Mouse (Mus musculus) mouse embryonic stem cell (cell line): ENCODE measurements around the gene Higd1c.
"Not testable (repeated sequence)": the region's sequence is repeated elsewhere in the genome, so short reads cannot be mapped to it uniquely, and the experiment has no call there.

Experiments used
- in situ Hi-C, 2 experiments: fragments of 300-500 bp; cut with MboI; formaldehyde crosslinking; loops; 1 replicate in 1 of 2; 3 replicates in 1 of 2; pipeline ENCODE4 v1.14.3; 2019 to 2020; ENCODE audit warnings: low sequenced_read_pairs in 2 of 2, low pct_unique_long_range_greater_than_20kb in 1 of 2, mixed read lengths in 1 of 2; ENCODE audit not compliant: unreplicated experiment in 1 of 2

Higd1c gene

DNA sequence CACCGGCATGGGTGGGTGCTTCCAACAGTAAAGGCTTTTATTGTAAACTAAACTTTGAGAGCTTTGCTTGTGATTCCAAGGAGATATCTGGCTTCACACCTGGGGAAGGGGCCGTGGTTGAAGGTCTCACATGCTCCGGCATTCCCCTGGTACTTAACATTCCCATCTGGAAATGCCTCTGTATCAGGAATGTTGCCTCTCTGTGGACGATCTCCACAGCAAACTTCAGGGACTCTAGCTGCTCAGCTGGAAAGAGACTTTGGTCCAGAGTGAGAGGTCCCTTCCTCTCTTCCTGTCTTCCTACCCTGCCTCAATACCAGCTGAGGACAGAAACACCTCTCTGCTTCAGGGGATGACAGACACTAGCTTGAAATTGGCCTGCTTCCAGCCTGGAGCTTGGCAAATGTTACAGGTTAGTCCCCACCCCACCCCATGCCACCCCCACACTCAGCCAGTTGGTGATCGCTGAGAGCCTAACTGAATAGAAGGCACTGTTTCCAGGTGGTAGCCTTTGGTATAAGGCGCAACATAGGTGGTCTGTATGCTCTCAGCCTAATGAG lies 12.8 kb upstream of the Higd1c start:
- in situ Hi-C loops = no loop called here

DNA sequence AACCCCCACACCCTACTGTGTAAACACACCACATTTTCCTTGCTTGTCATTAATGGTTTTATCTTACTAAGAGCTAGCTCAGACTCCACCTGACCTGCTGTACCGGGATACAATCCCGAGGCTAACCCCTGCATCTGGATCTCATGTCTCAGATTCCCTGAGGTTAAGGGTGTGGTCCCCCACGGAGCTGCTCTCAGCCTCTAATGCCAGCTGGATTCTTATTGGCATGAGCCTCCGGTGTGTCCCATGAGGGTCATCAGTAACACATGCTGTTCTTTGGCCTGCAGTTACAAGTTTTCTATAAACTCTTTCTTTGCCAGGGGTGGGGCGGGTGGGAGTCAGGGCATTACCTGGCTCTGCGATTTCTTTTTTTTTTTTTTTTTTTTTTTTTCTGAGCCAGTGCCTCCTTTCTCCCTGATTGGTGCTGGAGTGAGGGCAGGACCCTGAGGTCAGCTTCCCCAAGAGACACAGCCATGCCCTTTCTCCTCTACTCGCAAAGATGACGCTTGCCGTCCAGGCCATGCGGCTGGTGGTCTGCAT lies 11.6 kb upstream of the Higd1c start, which contains the start of the genes Methig1 and Mettl7a2:
Gene Methig1 (plus strand): TSS at position 439 of the 540 bp plus-strand sequence.
Gene Mettl7a2 (plus strand): TSS at position 490 of the 540 bp plus-strand sequence.
- in situ Hi-C loops = no loop called here

DNA sequence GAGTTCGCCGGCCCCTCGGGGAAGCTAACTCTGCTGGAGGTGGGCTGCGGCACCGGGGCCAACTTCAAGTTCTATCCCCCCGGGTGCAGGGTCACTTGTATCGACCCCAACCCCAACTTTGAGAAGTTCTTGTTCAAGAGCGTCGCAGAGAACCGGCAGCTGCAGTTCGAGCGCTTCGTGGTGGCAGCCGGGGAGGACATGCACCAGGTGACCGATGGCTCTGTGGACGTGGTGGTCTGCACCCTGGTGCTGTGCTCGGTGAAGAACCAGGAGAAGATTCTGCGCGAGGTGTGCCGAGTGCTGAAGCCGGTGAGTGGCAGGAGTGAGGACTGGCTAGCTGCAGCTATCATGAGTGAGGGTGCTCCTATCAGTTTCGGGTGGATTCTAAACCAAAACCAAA lies 10.9 kb upstream of the Higd1c start:
- in situ Hi-C loops = not testable (repeated sequence)

DNA sequence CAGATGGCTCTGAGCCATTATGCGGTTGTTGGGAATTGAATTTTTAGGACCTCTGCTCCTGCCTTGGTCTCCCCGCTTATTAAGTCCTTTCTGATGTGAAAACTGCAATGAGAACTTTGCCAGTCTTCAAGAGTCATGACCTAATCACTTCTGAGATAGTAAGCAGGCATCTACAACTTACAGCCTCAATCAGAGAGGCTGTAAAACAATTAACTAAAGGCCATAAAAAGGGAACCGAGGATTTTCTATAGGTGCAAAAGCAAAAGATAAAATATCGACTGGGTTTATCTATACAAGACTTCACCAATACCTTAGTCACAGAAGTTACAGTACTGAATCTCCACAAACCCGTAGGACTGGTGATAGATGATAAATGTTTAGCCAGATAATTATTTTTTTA lies 8.5 kb upstream of the Higd1c start:
- in situ Hi-C loops = loop anchor here (5.0 kb wide), 1 partner anchor 44 kb away; no protein-coding TSS in a partner anchor

DNA sequence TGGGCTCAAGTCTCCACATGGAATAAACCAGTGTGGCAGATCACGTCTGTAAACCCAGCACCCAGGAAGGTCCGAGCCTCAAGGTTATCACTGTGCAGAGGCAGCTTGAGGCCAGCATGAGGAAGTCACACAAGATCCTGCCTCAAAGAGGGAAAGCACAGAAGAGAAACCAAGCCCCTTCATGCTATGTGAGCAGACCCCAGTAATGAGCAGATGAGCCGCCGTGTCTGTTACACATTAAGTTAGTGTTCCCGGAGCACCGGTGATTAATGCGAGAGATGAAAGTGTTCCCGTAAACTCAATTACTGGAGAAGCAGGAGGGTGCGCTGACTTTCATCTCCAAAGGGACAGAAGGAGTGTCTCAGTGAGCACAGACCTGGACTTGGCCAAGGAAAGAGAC lies 1.6 kb downstream of the Higd1c start:
- in situ Hi-C loops = not testable (repeated sequence)

DNA sequence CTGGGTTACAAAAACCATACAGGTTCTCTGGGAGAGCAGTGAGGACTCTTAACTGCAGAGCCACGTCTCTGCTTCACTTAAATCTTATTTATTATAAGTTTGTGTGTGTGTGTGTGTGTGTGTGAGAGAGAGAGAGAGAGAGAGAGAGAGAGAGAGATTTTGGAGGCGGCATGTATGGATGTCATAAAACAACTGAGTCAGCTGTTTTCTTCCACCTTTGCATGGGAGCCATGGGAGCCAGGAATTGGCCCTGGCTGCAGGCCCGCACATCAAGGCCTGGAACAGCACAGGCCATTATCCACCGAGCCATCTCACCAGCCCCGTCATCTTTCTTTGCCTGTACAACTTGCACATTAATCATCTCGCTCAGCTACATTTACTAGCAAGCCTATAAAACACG lies 2.8 kb downstream of the Higd1c start:
- in situ Hi-C loops = no loop called here

DNA sequence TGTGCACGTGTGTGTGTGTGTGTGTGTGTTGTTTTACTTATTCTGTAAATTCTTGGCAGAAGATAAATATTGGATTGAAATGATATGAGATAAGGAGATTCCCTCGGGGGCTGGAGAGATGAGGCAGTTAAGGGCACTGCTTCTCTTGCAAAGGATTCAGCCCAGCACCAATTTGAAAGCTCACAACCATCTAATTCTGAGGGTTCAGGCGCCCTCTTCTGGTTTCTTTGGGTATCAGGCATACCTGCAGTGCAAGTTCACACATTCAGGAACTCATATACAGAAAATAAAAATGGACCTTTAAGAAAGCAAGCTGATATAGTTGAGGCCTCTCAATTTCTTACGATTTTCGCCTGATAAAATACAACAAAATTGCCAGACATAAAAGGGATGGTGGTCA lies 10.7 kb downstream of the Higd1c start:
- in situ Hi-C loops = no loop called here

DNA sequence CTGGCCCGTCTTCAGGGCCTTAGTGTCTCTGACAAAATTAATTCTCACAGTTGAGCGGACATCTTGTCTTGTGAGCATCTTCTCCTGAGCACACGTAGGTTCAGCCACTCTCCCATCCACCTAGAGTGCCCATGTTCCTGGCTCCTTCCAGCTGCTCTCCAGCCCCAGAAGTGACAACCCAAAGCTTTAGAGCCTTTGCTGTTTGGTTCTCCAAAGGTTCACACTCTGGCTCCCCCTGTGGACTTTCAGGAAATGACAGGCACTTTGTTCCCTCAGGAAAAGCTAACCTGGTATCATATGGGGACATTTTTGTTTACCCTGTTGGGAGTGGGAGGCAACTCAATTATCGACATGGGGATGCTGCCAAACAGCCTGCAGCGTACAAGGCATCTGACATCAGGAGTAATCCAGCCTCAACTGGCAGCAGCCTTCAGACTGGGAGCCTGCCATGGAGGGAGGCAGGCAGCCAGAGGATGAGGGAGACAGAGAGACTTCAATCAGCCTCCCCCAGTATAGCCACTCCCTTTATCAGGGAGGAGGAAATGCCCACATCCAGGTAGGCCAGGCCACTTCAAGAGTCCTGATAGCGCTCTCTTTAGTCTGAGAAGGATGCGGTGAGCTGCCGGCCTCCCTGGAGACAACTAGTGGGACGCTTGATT lies 13.6 kb downstream of the Higd1c start:
- in situ Hi-C loops = not testable (repeated sequence)

DNA sequence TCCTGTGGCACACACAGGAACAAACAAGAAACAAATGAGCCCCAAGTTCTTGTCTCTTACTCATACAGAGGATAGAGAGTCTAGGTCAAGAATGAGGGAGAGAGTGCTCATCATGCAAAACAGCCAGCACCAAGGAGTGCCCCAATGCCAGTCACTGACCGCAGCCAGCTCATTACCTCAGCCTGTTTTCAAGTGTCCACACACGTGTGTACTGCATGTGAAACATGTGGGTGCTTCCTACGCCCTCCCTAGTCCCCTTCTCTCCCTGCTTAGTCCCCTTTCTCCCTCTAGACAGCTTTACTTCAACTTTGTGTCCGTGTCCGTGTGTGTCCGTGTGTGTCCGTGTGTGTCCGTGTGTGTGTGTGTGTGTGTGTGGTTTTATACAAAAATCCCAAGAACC lies 15.3 kb downstream of the Higd1c start:
- in situ Hi-C loops = no loop called here

DNA sequence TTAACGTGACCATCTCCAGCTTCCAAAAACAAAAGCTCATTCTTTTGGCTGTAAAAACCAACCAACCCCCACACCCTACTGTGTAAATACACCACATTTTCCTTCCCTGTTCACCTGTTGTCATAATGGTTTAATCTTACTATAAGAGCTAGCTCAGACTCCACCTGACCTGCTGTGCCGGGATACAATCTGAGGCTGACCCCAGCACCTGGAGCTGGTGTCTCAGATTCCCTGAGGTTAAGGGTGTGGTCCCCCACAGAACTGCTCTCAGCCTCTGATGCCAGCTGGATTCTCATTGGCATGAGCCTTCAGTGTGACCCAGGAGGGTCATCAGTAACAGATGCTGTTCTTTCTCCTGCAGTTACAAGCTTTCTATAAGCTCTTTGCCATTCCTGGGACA lies 15.8 kb downstream of the Higd1c start:
- in situ Hi-C loops = no loop called here

DNA sequence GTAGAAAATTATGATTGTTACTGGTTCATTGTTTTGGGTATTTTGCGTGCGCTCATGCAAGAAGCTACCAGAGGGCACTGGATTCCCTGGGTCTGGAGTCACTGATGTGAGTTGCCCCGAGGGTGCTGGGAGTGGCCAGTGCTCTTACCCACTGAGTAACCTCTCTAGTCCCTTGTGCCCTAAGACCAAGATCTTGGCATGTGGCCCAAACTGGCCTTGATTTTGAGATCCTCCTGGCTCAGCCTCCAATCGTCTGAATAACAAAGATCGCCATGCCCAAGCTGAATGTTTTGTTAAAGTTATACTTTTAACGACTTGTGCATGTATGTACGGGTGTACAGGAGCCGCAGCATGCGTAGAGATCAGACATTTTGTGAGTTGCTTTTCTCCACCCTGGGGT lies 21.4 kb downstream of the Higd1c start:
- in situ Hi-C loops = no loop called here

DNA sequence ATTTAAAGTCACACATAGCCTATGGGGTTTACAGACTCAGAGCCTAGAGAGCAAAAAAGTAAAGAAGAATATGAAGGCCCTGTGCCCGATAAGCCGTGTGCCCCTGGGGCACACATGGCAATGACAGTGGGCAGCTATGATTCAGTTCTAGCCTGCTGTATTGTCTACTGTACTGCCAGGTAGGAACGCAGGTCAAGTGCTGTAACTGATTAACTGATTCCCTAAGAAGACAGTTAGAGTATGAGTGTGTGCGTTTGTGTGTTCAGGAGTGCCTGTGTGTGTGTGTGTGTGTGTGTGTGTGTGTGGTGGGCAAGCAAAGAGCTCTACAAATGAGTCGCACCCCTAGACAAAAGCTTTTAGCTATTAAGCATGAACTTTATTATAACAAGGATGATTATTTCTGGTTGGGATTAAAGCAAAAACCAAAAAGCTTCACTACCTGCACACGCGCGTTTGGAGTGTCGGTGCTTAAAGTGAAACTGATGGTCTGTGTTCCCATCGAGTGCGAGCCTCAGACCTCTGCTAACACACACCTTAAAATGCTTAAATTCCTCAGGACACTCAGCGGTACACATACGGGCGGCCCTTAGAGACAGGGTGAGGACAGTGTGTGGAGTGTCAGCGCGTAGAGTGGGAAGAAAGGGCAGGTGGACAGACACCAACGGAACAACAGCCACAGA lies 23.3 kb downstream of the Higd1c start:
- in situ Hi-C loops = no loop called here

DNA sequence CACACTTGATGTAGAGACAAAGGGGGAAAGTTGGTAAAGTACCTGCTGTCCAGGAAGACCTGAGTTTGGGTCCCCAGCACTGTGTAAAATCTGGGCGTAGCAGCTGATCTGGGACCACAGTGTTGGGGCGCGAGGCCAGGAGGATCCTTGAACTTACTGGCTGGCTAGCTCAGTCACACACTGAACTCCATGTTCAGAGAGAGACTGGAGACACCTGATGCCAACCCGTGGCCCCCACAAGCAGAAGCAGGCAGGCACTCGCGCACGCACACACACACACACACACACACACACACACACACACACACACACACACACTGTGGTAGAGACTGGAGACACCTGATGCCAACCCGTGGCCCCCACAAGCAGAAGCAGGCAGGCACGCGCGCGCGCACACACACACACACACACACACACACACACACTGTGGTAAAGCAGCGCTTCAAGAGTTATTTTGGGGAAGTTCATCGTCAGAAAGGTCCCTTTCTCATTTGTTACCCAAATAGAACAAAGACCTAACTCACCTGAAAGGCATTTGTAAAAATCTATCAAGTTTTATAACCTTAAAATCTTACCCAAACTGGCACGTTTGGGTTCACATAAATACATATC lies 24.0 kb downstream of the Higd1c start:
- in situ Hi-C loops = no loop called here

DNA sequence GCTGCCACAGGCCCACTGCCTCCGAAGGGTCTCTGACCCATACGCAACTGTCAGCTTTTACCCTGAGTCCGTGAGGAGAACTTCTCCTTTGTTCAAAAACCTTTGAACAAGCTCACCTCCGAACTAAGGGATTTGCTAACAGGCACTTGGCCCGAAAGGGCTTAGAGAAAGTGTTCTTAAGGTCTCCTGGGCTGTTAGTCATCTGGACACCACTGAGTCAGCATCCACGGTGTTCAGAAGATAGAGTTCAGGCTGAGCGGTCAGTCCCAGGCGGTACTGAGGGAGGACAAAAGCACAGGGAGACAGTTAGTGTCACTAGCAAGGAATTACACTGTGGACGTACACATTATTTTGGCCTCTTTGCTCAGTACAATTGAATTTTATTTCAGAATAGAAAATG lies 24.5 kb downstream of the Higd1c start:
- in situ Hi-C loops = no loop called here

DNA sequence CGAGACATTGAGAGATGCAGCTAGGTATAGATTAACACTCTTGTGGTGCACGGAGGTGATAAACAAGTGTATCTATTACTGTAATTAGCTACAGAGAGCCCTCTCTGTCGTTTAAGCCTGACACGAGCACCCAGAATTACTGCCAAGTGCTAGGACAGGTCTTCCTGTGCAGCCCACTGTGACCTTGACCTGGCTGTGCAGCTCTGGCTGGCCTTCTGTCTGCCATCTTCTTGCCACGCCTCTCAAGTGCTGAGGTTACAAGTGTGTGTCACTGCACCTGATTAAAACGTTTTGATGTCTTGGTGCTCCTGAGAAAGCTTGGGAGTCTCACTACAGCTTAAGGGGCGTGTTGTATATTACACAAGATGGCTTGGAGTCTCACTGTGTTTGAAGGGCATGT lies 26.7 kb downstream of the Higd1c start:
- in situ Hi-C loops = no loop called here

DNA sequence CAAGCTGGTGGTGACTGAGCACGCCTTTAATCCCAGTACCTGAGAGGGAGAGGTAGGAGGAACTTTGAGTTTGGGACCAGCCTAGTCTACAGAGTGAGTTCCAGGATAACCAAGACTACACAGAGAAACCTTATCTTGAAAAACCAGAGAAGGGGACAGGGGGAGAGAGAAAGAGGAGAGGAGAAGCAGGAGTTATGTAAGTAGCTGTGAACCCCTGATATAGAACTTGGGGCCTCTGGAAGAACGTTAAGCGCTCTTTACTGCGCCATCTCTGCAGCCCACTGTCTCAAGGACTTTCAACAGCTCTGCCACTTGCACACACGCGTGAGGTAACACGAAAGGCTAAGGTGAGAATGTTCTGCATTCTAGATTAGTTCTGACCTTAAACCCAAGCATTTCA lies 27.3 kb downstream of the Higd1c start:
- in situ Hi-C loops = no loop called here

DNA sequence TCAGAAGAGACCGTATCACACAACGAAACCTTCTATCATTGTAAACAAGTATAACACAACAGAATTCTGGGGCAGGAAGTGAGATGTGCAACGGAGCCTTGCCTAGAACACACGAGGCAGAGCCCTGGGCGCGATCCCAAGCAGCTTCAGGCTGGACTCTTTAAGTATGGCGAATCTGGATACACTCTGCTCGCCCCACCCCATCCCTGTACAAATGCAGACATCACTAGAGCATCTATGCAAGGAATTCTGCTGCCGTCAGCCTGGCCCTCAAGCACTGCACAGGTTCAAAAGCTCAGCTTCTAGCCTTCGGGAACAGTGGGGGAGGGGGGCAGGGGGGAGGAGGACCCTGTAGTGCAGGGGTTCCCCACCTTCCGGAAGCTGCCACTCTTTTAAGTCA lies 28.7 kb downstream of the Higd1c start:
- in situ Hi-C loops = no loop called here

DNA sequence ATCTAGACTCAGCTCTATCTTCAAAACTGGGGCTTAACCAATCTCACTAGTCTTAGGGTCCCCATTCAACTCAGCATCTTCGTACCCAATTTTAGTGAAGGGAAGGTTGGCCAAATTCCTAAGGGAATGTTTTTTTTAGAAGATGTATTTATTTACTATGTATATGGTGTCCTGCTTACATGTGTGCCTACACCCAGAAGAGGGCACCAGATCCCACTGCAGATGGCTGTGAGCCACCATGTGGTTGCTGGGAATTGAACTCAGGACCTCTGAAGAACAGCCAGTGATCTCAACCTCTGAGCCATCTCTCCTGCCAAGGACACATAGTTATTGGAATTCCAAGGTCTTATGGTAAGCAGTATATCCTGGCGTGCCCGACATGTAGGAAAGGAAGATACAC lies 31.2 kb downstream of the Higd1c start:
- in situ Hi-C loops = no loop called here

DNA sequence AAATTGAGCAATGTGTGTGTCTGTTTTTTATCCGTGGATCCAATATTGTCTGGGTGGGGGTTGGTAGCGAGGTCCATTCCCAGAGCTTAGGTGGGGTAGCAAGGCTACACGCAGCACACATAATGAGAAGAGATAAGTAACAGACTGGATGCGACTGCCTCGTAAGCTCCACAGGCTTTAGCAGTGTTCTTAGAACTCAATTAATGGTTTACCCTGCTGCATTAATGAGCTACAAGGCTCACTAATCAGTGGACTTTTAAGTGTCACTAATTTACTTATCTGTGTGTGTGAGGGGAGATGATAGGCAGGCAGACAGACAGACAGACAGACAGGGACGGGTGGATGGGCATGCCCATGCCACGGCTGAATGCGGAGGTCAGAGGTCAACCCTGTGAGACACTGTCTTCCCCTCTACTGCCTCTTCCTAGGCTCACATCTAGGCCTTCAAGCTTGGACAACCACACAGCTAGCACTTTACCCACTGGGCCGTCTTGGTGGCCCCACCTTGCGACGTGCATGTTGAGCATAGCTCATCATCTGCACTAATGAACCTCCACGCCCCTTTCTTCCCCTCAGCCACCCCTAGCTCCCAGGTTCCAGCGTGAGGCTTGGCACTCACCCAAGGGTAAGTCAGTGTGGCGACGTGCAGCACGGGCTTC lies 36.4 kb downstream of the Higd1c start:
- in situ Hi-C loops = no loop called here
